Mouse (Mus musculus): ENCODE results near the gene Nosip. TPM values are rescaled to one million over a fixed set of nuclear protein-coding genes. Genes with fewer than 3 reads are reported as not detected.
A peak's percentile ranks its signal among the peaks of the same experiment; 100 is the strongest.
"Not testable (repeated sequence)": the region's sequence is repeated elsewhere in the genome, so short reads cannot be mapped to it uniquely, and the experiment has no call there.

Gene Nosip
- polyA plus RNA-seq, 1 experiment from 2014 or later = 60.6 TPM

DNA sequence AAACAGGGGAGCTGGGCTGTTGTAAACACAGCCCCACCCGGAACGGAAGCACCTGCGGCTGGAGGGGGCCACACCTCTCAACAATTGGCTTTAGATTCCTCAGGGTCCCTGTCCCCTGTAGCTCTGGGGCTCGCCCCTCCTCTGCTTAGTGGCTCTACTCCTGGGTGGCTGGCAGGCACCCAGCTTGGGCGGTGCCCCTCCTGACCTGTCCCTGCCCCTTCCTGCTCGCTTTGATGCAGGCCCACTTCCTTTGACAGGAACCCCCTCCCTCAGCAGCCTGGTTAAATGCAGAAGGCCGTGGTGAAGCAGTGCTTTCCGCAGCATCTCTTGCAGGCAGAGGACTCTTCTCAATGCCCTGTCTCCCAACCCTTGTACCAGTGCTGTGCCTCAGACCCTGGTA lies 59.2 kb downstream of the Nosip start:
- Histone ChIP-seq H3K4me1 (replicated peaks) (peaks cover 28% of the 10 kb centered on the region), H3K9ac (replicated peaks) (peak overlapping the region; percentile 24; the same call in 1 of the 2 replicates), H3K9me3 (no peaks in the 10 kb centered on the region), H3K4me3 (replicated peaks) (0 out of 2 replicates have a peak overlapping the region, but pooled peaks have one; percentile 0), H3K27ac (0 out of 2 replicates have a peak overlapping the region, but pooled peaks have one; percentile 8), H3K27me3 (no peaks in the 10 kb centered on the region), H3K36me3 (peaks cover 67% of the 10 kb centered on the region), H3K4me2 (no peak overlapping the region)
- 69% methylated on average over 8 of the region's 8 CpGs for WGBS
- ATAC-seq (ENCODE audit: insufficient number of reproducible peaks, insufficient read depth, low FRiP score, low TSS enrichment, low read depth) = no peak

DNA sequence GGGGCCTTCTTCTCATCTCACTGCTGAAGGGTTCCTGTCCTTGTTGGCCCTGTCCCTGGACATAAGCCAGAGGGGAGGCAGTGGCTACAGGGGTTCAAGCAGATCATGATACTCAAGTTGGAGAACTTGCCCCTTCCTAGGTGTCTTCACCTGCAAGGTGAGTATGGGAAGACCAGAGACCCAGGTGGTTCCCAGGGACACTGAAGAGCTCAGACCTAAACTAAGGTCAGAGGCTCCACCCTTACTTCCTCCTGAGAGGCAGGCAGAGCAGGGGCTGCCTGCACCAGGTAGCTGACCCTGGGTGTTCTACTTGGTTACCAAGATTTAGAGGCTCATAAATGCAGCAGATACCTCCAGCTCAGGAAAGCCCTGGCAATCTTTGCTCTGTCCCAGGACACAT lies 59.7 kb downstream of the Nosip start:
- peak overlapping the region; percentile 24; the same call in 1 of the 2 replicates for H3K9ac ChIP-seq (replicated peaks)
- H3K27ac ChIP-seq = 0 out of 2 replicates have a peak overlapping the region, but pooled peaks have one; percentile 8
- H3K4me1 ChIP-seq (replicated peaks) = peaks cover 33% of the 10 kb centered on the region
- no peak for ATAC-seq (ENCODE audit: insufficient number of reproducible peaks, insufficient read depth, low FRiP score, low TSS enrichment, low read depth)
- peaks cover 73% of the 10 kb centered on the region for H3K36me3 ChIP-seq
- H3K4me3 ChIP-seq (replicated peaks) = 0 out of 2 replicates have a peak overlapping the region, but pooled peaks have one; percentile 0
- H3K9me3 ChIP-seq = no peaks in the 10 kb centered on the region
- no peaks in the 10 kb centered on the region for H3K27me3 ChIP-seq
- H3K4me2 ChIP-seq = no peak overlapping the region

DNA sequence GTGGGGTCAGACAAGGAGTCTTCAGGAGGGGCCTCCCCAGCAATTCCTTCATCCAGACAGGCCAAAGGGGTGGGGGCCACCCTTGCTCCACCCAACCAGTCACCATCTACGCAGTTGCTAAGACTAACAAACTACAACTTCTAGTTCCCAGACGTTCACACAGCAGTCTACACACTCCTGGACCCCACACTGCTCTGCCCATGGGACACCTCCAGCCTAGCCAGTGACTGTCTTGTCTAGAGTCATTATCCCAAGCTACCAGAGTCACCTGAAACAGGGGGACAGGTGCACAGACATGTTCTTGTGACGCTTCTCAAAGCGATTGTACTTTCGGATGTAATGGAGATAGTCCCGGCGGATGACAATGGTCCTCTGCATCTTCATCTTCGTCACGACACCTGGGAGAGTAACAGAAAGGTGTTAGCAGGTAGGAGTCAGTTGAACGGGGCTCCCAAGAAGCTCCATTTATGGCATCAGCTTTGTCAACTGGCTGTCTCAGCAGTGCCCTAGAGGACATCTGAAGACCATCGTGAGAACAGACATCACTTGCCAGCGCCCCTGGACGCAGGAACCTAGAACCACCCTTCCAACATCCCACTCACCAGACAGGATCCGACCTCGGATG lies 60.4 kb downstream of the Nosip start:
- WGBS = 80% methylated on average over 15 of the region's 15 CpGs
- Histone ChIP-seq H3K27me3 (no peaks in the 10 kb centered on the region), H3K36me3 (peaks cover 78% of the 10 kb centered on the region), H3K9me3 (no peaks in the 10 kb centered on the region), H3K27ac (no peak overlapping the region), H3K9ac (replicated peaks) (peak overlapping the region; percentile 91), H3K4me2 (peak overlapping the region; percentile 66), H3K4me1 (replicated peaks) (peaks cover 40% of the 10 kb centered on the region), H3K4me3 (replicated peaks) (peak overlapping the region; percentile 73)
- ATAC-seq (ENCODE audit: insufficient number of reproducible peaks, insufficient read depth, low FRiP score, low TSS enrichment, low read depth) = no peak

DNA sequence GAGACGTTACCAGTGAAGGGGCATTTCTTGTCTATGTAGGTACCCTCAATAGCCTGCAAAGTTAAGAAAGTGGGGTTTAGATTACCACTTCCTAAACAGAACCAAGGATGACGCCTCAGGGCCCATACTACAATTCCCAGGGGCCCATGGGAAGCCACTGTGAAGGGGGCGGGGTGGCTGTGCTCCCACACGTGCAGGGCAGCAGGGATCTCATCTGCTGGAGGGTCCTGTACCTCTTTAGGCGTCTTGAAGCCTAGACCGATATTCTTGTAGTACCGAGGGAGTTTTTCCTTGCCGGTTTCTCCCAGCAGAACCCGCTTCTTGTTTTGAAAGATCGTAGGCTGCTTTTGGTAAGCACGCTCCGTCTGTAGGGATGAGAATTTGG lies 60.9 kb downstream of the Nosip start:
- no peak for ATAC-seq (ENCODE audit: insufficient number of reproducible peaks, insufficient read depth, low FRiP score, low TSS enrichment, low read depth)
- H3K4me3 ChIP-seq (replicated peaks) = peak overlapping the region; percentile 73
- H3K4me1 ChIP-seq (replicated peaks) = peaks cover 40% of the 10 kb centered on the region
- no peaks in the 10 kb centered on the region for H3K9me3 ChIP-seq
- peak overlapping the region; percentile 91 for H3K9ac ChIP-seq (replicated peaks)
- no peaks in the 10 kb centered on the region for H3K27me3 ChIP-seq
- H3K4me2 ChIP-seq = peak overlapping the region; percentile 66
- H3K36me3 ChIP-seq = peaks cover 74% of the 10 kb centered on the region
- no peak overlapping the region; the same call in 1 of the 2 replicates for H3K27ac ChIP-seq
- 23% methylated on average over 12 of the region's 12 CpGs for WGBS

- Histone ChIP-seq H3K4me2 (peak within 1 kb of the TSS; percentile 66), H3K4me3 (replicated peaks) (peak within 1 kb of the TSS; percentile 73), H3K36me3 (peaks cover 63% of the 10 kb centered on the region), H3K9me3 (no peaks in the 10 kb centered on the region), H3K9ac (replicated peaks) (peak within 1 kb of the TSS; percentile 91), H3K27me3 (no peaks in the 10 kb centered on the region), H3K27ac (peak within 1 kb of the TSS; percentile 88), H3K4me1 (replicated peaks) (peaks cover 41% of the 10 kb centered on the region)
- under 1% methylated on average over 59 of the region's 59 CpGs for WGBS
- ATAC-seq (ENCODE audit: insufficient number of reproducible peaks, insufficient read depth, low FRiP score, low TSS enrichment, low read depth) = peak; percentile 79
These were observed 62.3 kb downstream of the Nosip start, which contains the start of gene Rps11 for GRCm38 (mm10) chr7:45124224-45125143. TSS of gene Rps11 (minus strand) at chr7:45124439.

GRCm38 (mm10) chr7:45125144-45125600 lies 62.9 kb downstream of the Nosip start:
- 17% methylated on average over 7 of the region's 7 CpGs for WGBS
- H3K9me3 ChIP-seq = no peaks in the 10 kb centered on the region
- H3K9ac ChIP-seq (replicated peaks) = peak overlapping the region; percentile 32; the same call in 1 of the 2 replicates
- H3K4me3 ChIP-seq (replicated peaks) = peak overlapping the region; percentile 73
- H3K27me3 ChIP-seq = no peaks in the 10 kb centered on the region
- peak overlapping the region; percentile 88 for H3K27ac ChIP-seq
- peaks cover 48% of the 10 kb centered on the region for H3K4me1 ChIP-seq (replicated peaks)
- peak overlapping the region; percentile 51 for H3K4me2 ChIP-seq
- H3K36me3 ChIP-seq = peaks cover 56% of the 10 kb centered on the region
- no peak for ATAC-seq (ENCODE audit: insufficient number of reproducible peaks, insufficient read depth, low FRiP score, low TSS enrichment, low read depth)

DNA sequence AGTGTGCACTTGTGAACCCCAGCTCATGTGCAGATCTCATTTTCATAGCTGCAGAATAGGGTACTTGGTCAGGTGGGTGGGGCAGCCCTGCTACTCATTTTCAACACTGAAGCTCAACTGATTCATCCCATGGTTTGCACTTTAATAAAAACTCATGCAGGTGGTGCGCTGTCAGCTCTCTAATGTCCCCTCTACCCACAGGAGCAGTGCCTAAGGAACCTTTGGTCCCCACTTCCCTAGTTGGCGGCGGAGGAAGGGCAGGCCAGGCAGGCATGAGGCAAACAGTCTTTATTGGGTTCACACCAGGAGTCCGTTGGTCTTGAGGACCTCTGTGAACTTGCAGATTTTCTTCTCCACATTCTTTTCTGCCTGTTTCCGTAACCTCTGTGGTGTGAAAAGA lies 63.4 kb downstream of the Nosip start:
- H3K4me1 ChIP-seq (replicated peaks) = peaks cover 48% of the 10 kb centered on the region
- 0 out of 2 replicates have a peak overlapping the region, but pooled peaks have one; percentile 91 for H3K4me3 ChIP-seq (replicated peaks)
- not testable (repeated sequence) for H3K9me3 ChIP-seq; H3K27me3 ChIP-seq; ATAC-seq (ENCODE audit: insufficient number of reproducible peaks, insufficient read depth, low FRiP score, low TSS enrichment, low read depth)
- peak overlapping the region; percentile 88; the same call in 1 of the 2 replicates for H3K27ac ChIP-seq
- 68% methylated on average over 5 of the region's 5 CpGs for WGBS
- peak overlapping the region; percentile 92 for H3K4me2 ChIP-seq
- peak overlapping the region; percentile 99 for H3K9ac ChIP-seq (replicated peaks)
- H3K36me3 ChIP-seq = peaks cover 52% of the 10 kb centered on the region

DNA sequence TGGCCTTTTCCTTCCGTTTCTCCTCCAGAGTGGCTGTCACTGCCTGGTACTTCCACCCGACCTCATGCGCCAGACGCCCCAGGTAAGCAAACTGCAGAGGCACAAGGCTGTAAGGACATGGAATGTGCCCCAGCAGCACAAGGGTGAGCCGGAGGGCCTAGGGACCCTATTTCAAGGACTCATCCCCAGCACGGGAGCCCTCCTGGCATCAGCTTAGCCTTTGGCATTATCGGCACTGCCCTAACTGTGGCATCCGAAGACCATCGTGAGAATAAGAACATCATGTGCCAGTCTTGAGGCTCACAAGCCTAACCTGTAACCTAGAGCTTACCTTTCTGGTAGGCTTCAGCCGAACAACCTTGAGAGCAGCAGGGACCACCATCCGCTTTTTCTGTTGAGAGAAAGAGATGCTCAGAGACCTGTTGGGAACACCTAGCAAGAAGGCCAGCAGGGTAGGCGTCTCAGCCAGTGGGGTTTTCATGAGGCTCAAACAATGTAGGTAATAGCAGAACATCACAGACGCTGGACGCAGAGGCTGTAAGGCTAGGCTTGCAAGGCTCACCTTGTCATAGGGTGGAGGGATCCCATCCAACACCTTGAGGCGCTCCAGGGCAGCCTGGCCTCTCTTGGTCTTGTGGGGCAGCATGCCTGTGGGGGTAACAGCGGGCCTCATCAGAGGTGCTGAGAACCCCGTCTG lies 64.1 kb downstream of the Nosip start:
- H3K4me1 ChIP-seq (replicated peaks) = peaks cover 48% of the 10 kb centered on the region
- H3K4me2 ChIP-seq = peak overlapping the region; percentile 92
- ATAC-seq (ENCODE audit: insufficient number of reproducible peaks, insufficient read depth, low FRiP score, low TSS enrichment, low read depth) = no peak
- peaks cover 45% of the 10 kb centered on the region for H3K36me3 ChIP-seq
- H3K27me3 ChIP-seq = no peaks in the 10 kb centered on the region
- WGBS = 76% methylated on average over 17 of the region's 17 CpGs
- peak overlapping the region; percentile 99 for H3K9ac ChIP-seq (replicated peaks)
- peak overlapping the region; percentile 93 for H3K27ac ChIP-seq
- H3K4me3 ChIP-seq (replicated peaks) = peak overlapping the region; percentile 91
- no peaks in the 10 kb centered on the region for H3K9me3 ChIP-seq

- peak overlapping the region; percentile 91 for H3K4me3 ChIP-seq (replicated peaks)
These were observed 64.8 kb downstream of the Nosip start for GRCm38 (mm10) chr7:45126844-45127699.

More at GRCm38 (mm10) chr7:45126844-45127699, 64.8 kb downstream of the Nosip start:
- Histone ChIP-seq H3K27me3 (no peaks in the 10 kb centered on the region), H3K27ac (peak overlapping the region; percentile 93), H3K9ac (replicated peaks) (peak overlapping the region; percentile 99), H3K4me1 (replicated peaks) (peaks cover 47% of the 10 kb centered on the region), H3K36me3 (peaks cover 37% of the 10 kb centered on the region), H3K9me3 (no peaks in the 10 kb centered on the region), H3K4me2 (peak overlapping the region; percentile 92)
- ATAC-seq (ENCODE audit: insufficient number of reproducible peaks, insufficient read depth, low FRiP score, low TSS enrichment, low read depth) = no peak
- WGBS = 43% methylated on average over 21 of the region's 21 CpGs
